Mouse (Mus musculus): Measurements from ENCODE around the gene Ak5. TPM values are rescaled to one million over a fixed set of nuclear protein-coding genes. Genes with fewer than 3 reads are reported as not detected.

Ak5 gene
- polyA plus RNA-seq (2015; fragmentation: Nextera tagmentation; extraction: Ambion mirVana): 0.92 and 1.9 TPM in 2 replicates

DNA sequence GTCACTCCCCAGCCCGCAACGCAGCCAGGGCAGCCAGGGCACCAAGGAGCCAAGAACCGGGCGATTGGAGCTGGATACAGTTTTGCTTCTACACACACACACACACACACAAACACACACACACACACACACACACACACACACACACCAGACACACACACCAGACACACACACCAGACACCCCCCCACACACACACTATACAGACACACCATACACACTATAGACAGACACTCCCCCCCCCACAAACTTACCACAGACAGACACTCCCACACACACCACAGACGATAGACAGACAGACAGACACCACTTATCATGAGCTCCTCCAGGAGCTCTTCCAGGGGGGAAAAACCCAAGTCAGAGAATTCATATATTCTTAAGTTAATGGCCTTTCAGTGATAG, at the start of gene Ak5:
Gene Ak5, minus strand, starts transcription at position 122 of the 400 bp plus-strand sequence.
- DNase-seq (ENCODE audit: low spot score) (no peak), ATAC-seq (ENCODE audit: low FRiP score, low TSS enrichment) (no peak)
- no peak within 1 kb of the TSS for H3K27ac ChIP-seq (replicated peaks)
- H3K4me2 ChIP-seq (replicated peaks; ENCODE audit: low read depth): peak within 1 kb of the TSS; percentile 79
- no peaks in the 10 kb centered on the region for H3K36me3 ChIP-seq (ENCODE audit: control insufficient read depth, insufficient read depth, low read length)
- peak within 1 kb of the TSS; percentile 35 for H3K9ac ChIP-seq (ENCODE audit: low read length)
- TF ChIP-seq EP300 (optimal IDR thresholded peaks at IDR 0.05) (no peak), CTCF (IDR thresholded peaks at IDR 0.05; ENCODE audit: low read depth) (no peak)
- WGBS: 5% methylated on average over 4 of the region's 5 CpGs
- H3K9me3 ChIP-seq (ENCODE audit: control insufficient read depth, low read length): no peaks in the 10 kb centered on the region
- no peaks in the 10 kb centered on the region for H3K4me1 ChIP-seq (replicated peaks; ENCODE audit: control insufficient read depth, insufficient read depth)
- H3K27me3 ChIP-seq (ENCODE audit: control insufficient read depth, insufficient read depth, low read length): no peaks in the 10 kb centered on the region; the same call in 1 of the 2 replicates
- H3K4me3 ChIP-seq (ENCODE audit: low read depth, low read length): peak within 1 kb of the TSS; percentile 48

DNA sequence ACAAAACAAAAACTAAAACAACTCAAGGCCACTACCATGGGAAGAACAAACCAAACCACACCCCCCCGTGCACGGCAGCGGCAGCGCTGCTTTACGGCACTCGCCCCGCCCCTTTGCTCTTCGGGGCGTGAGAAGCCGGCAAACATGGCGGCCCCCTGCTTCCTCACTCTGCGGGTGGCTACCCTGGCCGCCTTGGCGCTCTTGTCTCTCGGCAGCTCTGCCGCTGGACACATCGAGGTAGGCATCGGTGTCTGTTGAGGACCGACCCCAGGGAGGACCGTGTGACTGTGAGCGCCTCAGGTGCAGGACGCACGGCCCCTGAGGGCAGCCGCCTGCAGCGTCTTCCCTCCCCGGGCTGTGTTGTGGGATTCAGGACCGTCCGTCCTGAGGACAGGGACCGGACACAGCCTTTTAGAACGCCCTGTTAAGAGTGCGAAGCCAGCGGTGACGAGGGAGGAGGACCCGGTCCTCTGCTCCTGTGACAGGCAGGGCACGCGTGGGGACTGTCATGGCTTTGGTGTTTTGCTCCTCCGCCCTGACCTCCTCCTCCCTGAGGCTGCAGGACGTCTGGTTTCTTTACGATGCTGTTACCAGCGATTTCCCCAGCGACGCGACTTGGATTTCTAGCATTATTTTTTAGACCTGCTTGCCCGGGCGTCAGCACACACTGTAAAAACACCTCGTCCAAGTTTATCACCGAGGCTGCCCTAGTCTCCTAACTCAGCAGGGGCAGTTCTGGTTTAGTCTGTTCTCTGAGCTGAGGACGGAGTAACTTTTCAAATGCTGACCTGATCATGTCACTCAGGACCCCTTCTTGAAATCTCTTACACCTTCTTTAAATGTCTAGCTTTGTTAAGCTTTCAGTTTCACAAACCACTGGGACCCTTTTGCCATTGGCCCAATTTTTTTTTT, 46.1 kb upstream of the Ak5 start, which contains the start of gene Pigk:
Gene Pigk, plus strand, starts transcription at position 110 of the 912 bp plus-strand sequence.
- no peak within 1 kb of the TSS for H3K27ac ChIP-seq (replicated peaks)
- TF ChIP-seq CTCF (IDR thresholded peaks at IDR 0.05; ENCODE audit: low read depth) (no peak; the same call in 1 of the 2 replicates), EP300 (optimal IDR thresholded peaks at IDR 0.05) (no peak)
- no peaks in the 10 kb centered on the region for H3K9me3 ChIP-seq (ENCODE audit: control insufficient read depth, low read length)
- under 1% methylated on average over 48 of the region's 48 CpGs for WGBS
- H3K4me3 ChIP-seq (ENCODE audit: low read depth, low read length): peak within 1 kb of the TSS; percentile 83
- peak within 1 kb of the TSS; percentile 80 for H3K4me2 ChIP-seq (replicated peaks; ENCODE audit: low read depth)
- H3K4me1 ChIP-seq (replicated peaks; ENCODE audit: control insufficient read depth, insufficient read depth): no peaks in the 10 kb centered on the region
- ATAC-seq (ENCODE audit: low FRiP score, low TSS enrichment): peak; percentile 89
- no peaks in the 10 kb centered on the region for H3K36me3 ChIP-seq (ENCODE audit: control insufficient read depth, insufficient read depth, low read length)
- H3K9ac ChIP-seq (ENCODE audit: low read length): peak within 1 kb of the TSS; percentile 78
- no peaks in the 10 kb centered on the region for H3K27me3 ChIP-seq (ENCODE audit: control insufficient read depth, insufficient read depth, low read length)
- DNase-seq (ENCODE audit: low spot score): peak; percentile 95

DNA sequence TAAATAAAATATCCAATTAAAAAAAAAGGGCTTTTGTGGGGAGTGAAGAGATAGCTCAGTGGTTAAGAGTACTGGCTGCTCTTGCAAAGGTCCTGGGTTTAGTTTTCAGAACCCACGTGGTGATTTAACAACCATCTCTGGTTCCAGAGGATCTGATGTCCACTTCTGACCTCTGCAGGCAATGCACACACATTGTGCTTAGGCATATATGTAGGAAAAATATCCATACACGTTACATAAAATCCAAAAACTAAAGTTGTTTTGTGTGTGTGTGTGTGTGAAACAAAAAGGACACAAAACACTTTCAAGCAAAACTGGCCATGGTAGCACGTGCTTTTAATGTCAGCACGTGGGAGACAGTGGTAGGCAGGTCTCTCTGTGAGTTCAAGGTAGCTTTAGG, 44.8 kb upstream of the Ak5 start:
- Histone ChIP-seq H3K36me3 (ENCODE audit: control insufficient read depth, insufficient read depth, low read length) (no peaks in the 10 kb centered on the region), H3K4me2 (replicated peaks; ENCODE audit: low read depth) (no peak overlapping the region), H3K9me3 (ENCODE audit: control insufficient read depth, low read length) (no peaks in the 10 kb centered on the region), H3K4me3 (ENCODE audit: low read depth, low read length) (no peak overlapping the region), H3K4me1 (replicated peaks; ENCODE audit: control insufficient read depth, insufficient read depth) (no peaks in the 10 kb centered on the region), H3K9ac (ENCODE audit: low read length) (no peak overlapping the region), H3K27ac (replicated peaks) (no peak overlapping the region), H3K27me3 (ENCODE audit: control insufficient read depth, insufficient read depth, low read length) (no peaks in the 10 kb centered on the region)
- no peak for DNase-seq (ENCODE audit: low spot score)
- TF ChIP-seq EP300 (optimal IDR thresholded peaks at IDR 0.05): no peak
- peak; percentile 31 for TF ChIP-seq CTCF (IDR thresholded peaks at IDR 0.05; ENCODE audit: low read depth)
- ATAC-seq (ENCODE audit: low FRiP score, low TSS enrichment): no peak
- 75% methylated on average over 4 of the region's 4 CpGs for WGBS

DNA sequence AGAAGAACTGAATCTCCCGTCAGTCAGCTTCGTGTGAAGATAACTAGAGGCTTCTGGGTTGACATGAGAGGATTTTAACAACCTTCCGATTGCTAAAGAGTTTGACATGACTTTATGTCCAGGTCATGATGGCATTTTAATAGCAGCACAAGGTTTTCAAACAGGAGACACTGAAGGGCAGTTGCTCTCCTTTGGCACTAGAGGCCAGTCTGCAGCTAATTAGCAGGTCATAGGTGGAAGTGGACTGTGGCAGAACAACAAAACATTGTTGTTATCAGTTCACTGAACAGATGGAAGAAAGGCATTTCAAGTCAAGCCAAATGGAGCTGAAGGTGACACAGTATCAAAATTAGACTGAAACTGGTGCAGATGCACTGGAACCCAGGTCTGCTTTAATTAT, 41.8 kb upstream of the Ak5 start:
- Histone ChIP-seq H3K9me3 (ENCODE audit: control insufficient read depth, low read length) (no peaks in the 10 kb centered on the region), H3K4me1 (replicated peaks; ENCODE audit: control insufficient read depth, insufficient read depth) (no peaks in the 10 kb centered on the region), H3K27me3 (ENCODE audit: control insufficient read depth, insufficient read depth, low read length) (no peaks in the 10 kb centered on the region), H3K4me3 (ENCODE audit: low read depth, low read length) (no peak overlapping the region), H3K9ac (ENCODE audit: low read length) (no peak overlapping the region), H3K36me3 (ENCODE audit: control insufficient read depth, insufficient read depth, low read length) (no peaks in the 10 kb centered on the region), H3K4me2 (replicated peaks; ENCODE audit: low read depth) (no peak overlapping the region), H3K27ac (replicated peaks) (no peak overlapping the region)
- ATAC-seq (ENCODE audit: low FRiP score, low TSS enrichment): no peak
- TF ChIP-seq CTCF (IDR thresholded peaks at IDR 0.05; ENCODE audit: low read depth) (peak; percentile 16; the same call in 1 of the 2 replicates), EP300 (optimal IDR thresholded peaks at IDR 0.05) (no peak)
- WGBS: 79% methylated on average over 3 of the region's 3 CpGs
- DNase-seq (ENCODE audit: low spot score): no peak

DNA sequence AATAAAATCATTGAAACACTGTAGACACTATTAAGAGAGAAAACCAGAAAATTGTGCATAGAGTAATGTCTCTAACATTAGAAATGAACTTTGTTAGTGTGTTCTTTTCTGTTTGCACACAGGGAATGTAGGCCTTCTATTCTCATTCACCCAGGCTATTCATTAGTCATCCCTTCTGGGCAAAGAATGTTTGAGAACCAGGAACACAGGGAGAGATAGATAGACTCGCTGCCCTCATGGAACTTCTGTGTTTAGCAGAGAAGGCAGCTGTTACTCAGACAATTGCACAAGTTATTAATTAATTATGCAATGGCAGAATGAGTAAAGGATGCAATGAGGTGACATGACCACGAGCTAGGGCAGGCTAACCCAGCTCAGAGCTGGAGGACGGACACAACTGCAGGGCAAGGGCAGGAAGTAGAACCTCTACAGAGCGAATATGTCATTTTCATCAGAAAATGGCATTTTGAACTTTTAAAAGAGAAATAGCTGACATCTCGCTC, 39.2 kb upstream of the Ak5 start:
- no peak overlapping the region for H3K9ac ChIP-seq (ENCODE audit: low read length)
- H3K4me2 ChIP-seq (replicated peaks; ENCODE audit: low read depth): no peak overlapping the region
- WGBS: 70% methylated on average over 5 of the region's 5 CpGs
- H3K9me3 ChIP-seq (ENCODE audit: control insufficient read depth, low read length): no peaks in the 10 kb centered on the region
- no peaks in the 10 kb centered on the region for H3K4me1 ChIP-seq (replicated peaks; ENCODE audit: control insufficient read depth, insufficient read depth)
- H3K27ac ChIP-seq (replicated peaks): no peak overlapping the region
- H3K36me3 ChIP-seq (ENCODE audit: control insufficient read depth, insufficient read depth, low read length): no peaks in the 10 kb centered on the region
- no peaks in the 10 kb centered on the region for H3K27me3 ChIP-seq (ENCODE audit: control insufficient read depth, insufficient read depth, low read length)
- ATAC-seq (ENCODE audit: low FRiP score, low TSS enrichment) (no peak), DNase-seq (ENCODE audit: low spot score) (no peak)
- TF ChIP-seq EP300 (optimal IDR thresholded peaks at IDR 0.05) (no peak), CTCF (IDR thresholded peaks at IDR 0.05; ENCODE audit: low read depth) (no peak)
- no peak overlapping the region for H3K4me3 ChIP-seq (ENCODE audit: low read depth, low read length)

DNA sequence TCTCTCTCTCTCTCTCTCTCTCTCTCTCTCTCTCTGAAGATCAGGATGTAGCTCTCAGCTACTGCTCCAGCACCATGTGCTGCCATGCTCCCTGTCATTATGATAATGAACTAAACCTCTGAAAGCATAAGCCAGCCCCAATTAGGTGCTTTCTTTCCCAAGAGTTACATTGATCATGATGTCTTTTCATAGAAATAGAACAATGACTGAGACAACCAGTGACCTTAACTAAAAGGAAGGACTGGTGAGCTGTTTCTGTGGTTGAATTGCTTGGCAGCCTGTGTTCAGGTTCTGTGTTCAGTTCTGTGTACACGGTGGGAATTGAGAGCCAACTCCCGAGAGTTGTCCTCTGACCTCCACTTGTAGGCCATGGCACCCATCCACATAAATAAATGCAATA, 38.7 kb upstream of the Ak5 start:
- DNase-seq (ENCODE audit: low spot score) (no peak), ATAC-seq (ENCODE audit: low FRiP score, low TSS enrichment) (no peak)
- 86% methylated on average over 2 of the region's 2 CpGs for WGBS
- TF ChIP-seq EP300 (optimal IDR thresholded peaks at IDR 0.05) (no peak), CTCF (IDR thresholded peaks at IDR 0.05; ENCODE audit: low read depth) (no peak)
- no peaks in the 10 kb centered on the region for H3K4me1 ChIP-seq (replicated peaks; ENCODE audit: control insufficient read depth, insufficient read depth)
- no peaks in the 10 kb centered on the region for H3K27me3 ChIP-seq (ENCODE audit: control insufficient read depth, insufficient read depth, low read length)
- H3K9ac ChIP-seq (ENCODE audit: low read length): no peak overlapping the region
- no peak overlapping the region for H3K27ac ChIP-seq (replicated peaks)
- H3K36me3 ChIP-seq (ENCODE audit: control insufficient read depth, insufficient read depth, low read length): no peaks in the 10 kb centered on the region
- no peaks in the 10 kb centered on the region for H3K9me3 ChIP-seq (ENCODE audit: control insufficient read depth, low read length)
- no peak overlapping the region for H3K4me3 ChIP-seq (ENCODE audit: low read depth, low read length)
- H3K4me2 ChIP-seq (replicated peaks; ENCODE audit: low read depth): no peak overlapping the region

All from stomach, postnatal 0 days (tissue).